Mouse (Mus musculus): Measurements from ENCODE around the gene Kcnip3. TPM values are rescaled to one million over a fixed set of nuclear protein-coding genes. Genes with fewer than 3 reads are reported as not detected.
A peak's percentile ranks its signal among the peaks of the same experiment; 100 is the strongest.

Kcnip3 gene
- total RNA-seq (2014; rRNA removed): 0.09 and 0.67 TPM in 2 replicates
- 0.25 and 0.45 TPM in 2 replicates for polyA plus RNA-seq (2012; rRNA removed)

GRCm38 (mm10) chr2:127522006-127522441, at the start of gene Kcnip3:
Gene Kcnip3, minus strand, starts transcription at chr2:127522094.
- Histone ChIP-seq H3K27me3 (ENCODE audit: control insufficient read depth, insufficient read depth, low read length) (no peaks in the 10 kb centered on the region), H3K4me1 (ENCODE audit: control insufficient read depth, insufficient read depth, low read length) (no peaks in the 10 kb centered on the region), H3K27ac (replicated peaks; ENCODE audit: insufficient read depth, low read depth, low read length) (no peak within 1 kb of the TSS), H3K4me3 (ENCODE audit: insufficient read depth, low read depth, low read length) (peak within 1 kb of the TSS; percentile 15), H3K79me2 (ENCODE audit: control insufficient read depth, insufficient read depth, low read length) (no peaks in the 10 kb centered on the region), H3K9ac (ENCODE audit: low read depth, low read length) (no peak within 1 kb of the TSS), H3K36me3 (ENCODE audit: control insufficient read depth, insufficient read depth, low read length) (no peaks in the 10 kb centered on the region)
- peak; percentile 17 for DNase-seq (ENCODE audit: extremely low read depth, low read depth, low spot score)
- WGBS: 13% methylated on average over 10 of the region's 10 CpGs
- TF ChIP-seq POLR2A (IDR thresholded peaks at IDR 0.05; ENCODE audit: extremely low read depth, insufficient read depth, low read length): no peak
- TF ChIP-seq CTCF (IDR thresholded peaks at IDR 0.05; ENCODE audit: low read depth, low read length): no peak

- Histone ChIP-seq H3K27me3 (ENCODE audit: control insufficient read depth, insufficient read depth, low read length) (no peaks in the 10 kb centered on the region; the same call in 1 of the 2 replicates), H3K9ac (ENCODE audit: low read depth, low read length) (no peak overlapping the region), H3K27ac (replicated peaks; ENCODE audit: insufficient read depth, low read depth, low read length) (no peak overlapping the region), H3K4me3 (ENCODE audit: insufficient read depth, low read depth, low read length) (no peak overlapping the region), H3K4me1 (ENCODE audit: control insufficient read depth, insufficient read depth, low read length) (no peaks in the 10 kb centered on the region), H3K79me2 (ENCODE audit: control insufficient read depth, insufficient read depth, low read length) (no peaks in the 10 kb centered on the region), H3K36me3 (ENCODE audit: control insufficient read depth, insufficient read depth, low read length) (no peaks in the 10 kb centered on the region)
- WGBS: 21% methylated on average over 18 of the region's 18 CpGs
- TF ChIP-seq CTCF (IDR thresholded peaks at IDR 0.05; ENCODE audit: low read depth, low read length) (peak; percentile 86), POLR2A (IDR thresholded peaks at IDR 0.05; ENCODE audit: extremely low read depth, insufficient read depth, low read length) (no peak)
- DNase-seq (ENCODE audit: extremely low read depth, low read depth, low spot score): peak; percentile 16
These were observed 37.4 kb upstream of the Kcnip3 start for GRCm38 (mm10) chr2:127559070-127559966.

GRCm38 (mm10) chr2:127551078-127551477, 29.2 kb upstream of the Kcnip3 start:
- Histone ChIP-seq H3K4me3 (ENCODE audit: insufficient read depth, low read depth, low read length) (no peak overlapping the region), H3K27me3 (ENCODE audit: control insufficient read depth, insufficient read depth, low read length) (no peaks in the 10 kb centered on the region), H3K4me1 (ENCODE audit: control insufficient read depth, insufficient read depth, low read length) (no peaks in the 10 kb centered on the region), H3K27ac (replicated peaks; ENCODE audit: insufficient read depth, low read depth, low read length) (no peak overlapping the region), H3K79me2 (ENCODE audit: control insufficient read depth, insufficient read depth, low read length) (no peaks in the 10 kb centered on the region), H3K36me3 (ENCODE audit: control insufficient read depth, insufficient read depth, low read length) (no peaks in the 10 kb centered on the region), H3K9ac (ENCODE audit: low read depth, low read length) (no peak overlapping the region)
- DNase-seq (ENCODE audit: extremely low read depth, low read depth, low spot score): no peak
- TF ChIP-seq POLR2A (IDR thresholded peaks at IDR 0.05; ENCODE audit: extremely low read depth, insufficient read depth, low read length) (no peak), CTCF (IDR thresholded peaks at IDR 0.05; ENCODE audit: low read depth, low read length) (no peak)
- 57% methylated on average over 5 of the region's 5 CpGs for WGBS

GRCm38 (mm10) chr2:127550446-127550845, 28.6 kb upstream of the Kcnip3 start:
- H3K79me2 ChIP-seq (ENCODE audit: control insufficient read depth, insufficient read depth, low read length): no peaks in the 10 kb centered on the region
- no peak overlapping the region for H3K27ac ChIP-seq (replicated peaks; ENCODE audit: insufficient read depth, low read depth, low read length)
- no peaks in the 10 kb centered on the region for H3K36me3 ChIP-seq (ENCODE audit: control insufficient read depth, insufficient read depth, low read length)
- no peak for DNase-seq (ENCODE audit: extremely low read depth, low read depth, low spot score)
- 62% methylated on average over 1 of the region's 1 CpGs for WGBS
- no peak overlapping the region for H3K4me3 ChIP-seq (ENCODE audit: insufficient read depth, low read depth, low read length)
- H3K9ac ChIP-seq (ENCODE audit: low read depth, low read length): no peak overlapping the region
- H3K27me3 ChIP-seq (ENCODE audit: control insufficient read depth, insufficient read depth, low read length): no peaks in the 10 kb centered on the region
- TF ChIP-seq CTCF (IDR thresholded peaks at IDR 0.05; ENCODE audit: low read depth, low read length) (no peak), POLR2A (IDR thresholded peaks at IDR 0.05; ENCODE audit: extremely low read depth, insufficient read depth, low read length) (no peak)
- no peaks in the 10 kb centered on the region for H3K4me1 ChIP-seq (ENCODE audit: control insufficient read depth, insufficient read depth, low read length)

- Histone ChIP-seq H3K9ac (ENCODE audit: low read depth, low read length) (no peak overlapping the region), H3K4me3 (ENCODE audit: insufficient read depth, low read depth, low read length) (no peak overlapping the region), H3K4me1 (ENCODE audit: control insufficient read depth, insufficient read depth, low read length) (no peaks in the 10 kb centered on the region), H3K27me3 (ENCODE audit: control insufficient read depth, insufficient read depth, low read length) (no peaks in the 10 kb centered on the region), H3K27ac (replicated peaks; ENCODE audit: insufficient read depth, low read depth, low read length) (no peak overlapping the region), H3K36me3 (ENCODE audit: control insufficient read depth, insufficient read depth, low read length) (no peaks in the 10 kb centered on the region), H3K79me2 (ENCODE audit: control insufficient read depth, insufficient read depth, low read length) (no peaks in the 10 kb centered on the region)
- TF ChIP-seq POLR2A (IDR thresholded peaks at IDR 0.05; ENCODE audit: extremely low read depth, insufficient read depth, low read length) (no peak), CTCF (IDR thresholded peaks at IDR 0.05; ENCODE audit: low read depth, low read length) (no peak)
- DNase-seq (ENCODE audit: extremely low read depth, low read depth, low spot score): no peak
These were observed 27.8 kb upstream of the Kcnip3 start for GRCm38 (mm10) chr2:127549711-127550110.
